Mouse (Mus musculus) layer of hippocampus, postnatal 10 days (tissue): ENCODE measurements around the gene Oxct2b. TPM values are rescaled to one million over a fixed set of nuclear protein-coding genes. Genes with fewer than 3 reads are reported as not detected.

Experiments
- total RNA-seq, 2 experiments: library from RNA; stranded (reverse); gene quantifications; 2 replicates each; pipeline ENCODE4 v1.2.3; 2021

Oxct2b gene
- total RNA-seq, 2 experiments from 2014 or later = 0.39 to 0.45 TPM

Other genes with a start within 250 kb of the Oxct2b start
- 100 to 1,000 TPM; 192 to 203 TPM for gene Cap1, start 230.2 kb upstream of the Oxct2b start, total RNA-seq
- 10 to 100 TPM; 64.0 to 68.9 TPM for gene Mfsd2a, start 155.1 kb upstream of the Oxct2b start, total RNA-seq
- 10 to 100 TPM; 53.5 to 59.1 TPM for gene Mycl, start 120.6 kb upstream of the Oxct2b start, total RNA-seq
- 10 to 100 TPM; 24.5 to 29.2 TPM for gene Trit1, start 99.7 kb upstream of the Oxct2b start, total RNA-seq
- under 1 TPM; 0.42 to 0.71 TPM for gene Bmp8b, start 11.1 kb upstream of the Oxct2b start, total RNA-seq
- 10 to 100 TPM; 22.2 to 24.7 TPM for gene Ppie, start 23.7 kb downstream of the Oxct2b start, total RNA-seq
- gene Hpcal4, start 67.0 kb downstream of the Oxct2b start, total RNA-seq = 100 to 1,000 TPM; 222 to 231 TPM
- gene Nt5c1a, start 85.2 kb downstream of the Oxct2b start, total RNA-seq = 1 to 10 TPM; 6.9 to 7.4 TPM
- 1 to 10 TPM; 7.3 to 8.5 TPM for gene Heyl, start 117.3 kb downstream of the Oxct2b start, total RNA-seq
- gene Pabpc4, start 146.1 kb downstream of the Oxct2b start, total RNA-seq = 10 to 100 TPM; 47.0 to 49.9 TPM
- not detected for gene Oxct2a, start 207.4 kb downstream of the Oxct2b start, total RNA-seq
- gene Bmp8a, start 227.0 kb downstream of the Oxct2b start, total RNA-seq = not detected